Mouse (Mus musculus): Measurements from ENCODE around the gene Tada2a.

GRCm38 (mm10) chr11:84069034-84069370, 60.4 kb downstream of the Tada2a start, which contains the start of gene Dusp14:
- TF ChIP-seq POLR2A (IDR thresholded peaks at IDR 0.05; ENCODE audit: borderline replicate concordance, insufficient read depth, low read length) (no peak), CTCF (IDR thresholded peaks at IDR 0.05; ENCODE audit: borderline replicate concordance, insufficient read depth, low read depth, low read length) (no peak)

All from cerebellum, adult 2 months (tissue).